Mouse (Mus musculus): ENCODE results near the gene Stag1. TPM values are rescaled to one million over a fixed set of nuclear protein-coding genes. Genes with fewer than 3 reads are reported as not detected.

Gene Stag1
- polyA plus RNA-seq, 1 experiment from 2014 or later, result 16.8 TPM

GRCm38 (mm10) chr9:100869635-100870034 lies 272.0 kb downstream of the Stag1 start:
- Histone ChIP-seq H3K36me3 (replicated peaks) (0 out of 2 replicates have a peak, but pooled peaks cover 5% of the 10 kb centered on the region), H3K4me2 (no peak overlapping the region), H3K27me3 (no peaks in the 10 kb centered on the region), H3K27ac (replicated peaks) (no peak overlapping the region), H3K9me3 (replicated peaks) (no peaks in the 10 kb centered on the region), H3K9ac (no peak overlapping the region), H3K4me3 (replicated peaks) (no peak overlapping the region), H3K4me1 (replicated peaks) (no peaks in the 10 kb centered on the region)
- no peak for ATAC-seq (ENCODE audit: insufficient read depth)

GRCm38 (mm10) chr9:100896111-100896510 lies 298.5 kb downstream of the Stag1 start:
- H3K4me2 ChIP-seq, result no peak overlapping the region
- no peaks in the 10 kb centered on the region for H3K9me3 ChIP-seq (replicated peaks)
- no peak overlapping the region for H3K4me3 ChIP-seq (replicated peaks)
- no peak overlapping the region for H3K27ac ChIP-seq (replicated peaks)
- WGBS (ENCODE audit: insufficient replicate concordance), result 95% methylated on average over 1 of the region's 1 CpGs
- no peak overlapping the region for H3K9ac ChIP-seq
- ATAC-seq (ENCODE audit: insufficient read depth), result no peak
- no peaks in the 10 kb centered on the region for H3K27me3 ChIP-seq
- H3K36me3 ChIP-seq (replicated peaks), result peaks cover 12% of the 10 kb centered on the region
- no peaks in the 10 kb centered on the region for H3K4me1 ChIP-seq (replicated peaks)

DNA sequence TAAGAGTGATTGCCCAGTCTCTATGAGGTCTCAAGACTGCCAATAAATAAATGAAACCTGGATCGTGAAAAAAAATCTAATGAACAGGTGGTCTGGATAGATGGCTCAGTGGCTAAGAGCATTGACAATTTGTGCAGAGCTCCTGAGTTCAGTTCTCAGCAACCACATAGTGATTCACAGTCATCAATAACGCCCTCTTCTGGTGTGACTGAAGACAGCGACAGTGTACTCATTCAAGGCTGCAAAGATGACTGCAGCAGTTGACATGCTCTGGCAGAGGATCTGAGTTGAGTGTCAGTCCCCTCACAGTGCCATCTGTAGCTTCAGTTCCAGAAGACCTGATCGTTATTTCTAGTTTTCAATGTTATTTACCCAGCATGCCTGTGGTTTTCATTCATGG lies 300.4 kb downstream of the Stag1 start:
- Histone ChIP-seq H3K27me3 (no peaks in the 10 kb centered on the region), H3K4me2 (no peak overlapping the region), H3K36me3 (replicated peaks) (peaks cover 12% of the 10 kb centered on the region), H3K4me3 (replicated peaks) (no peak overlapping the region), H3K9me3 (replicated peaks) (no peaks in the 10 kb centered on the region), H3K4me1 (replicated peaks) (no peaks in the 10 kb centered on the region), H3K27ac (replicated peaks) (no peak overlapping the region), H3K9ac (no peak overlapping the region)
- WGBS (ENCODE audit: insufficient replicate concordance), result 85% methylated on average over 4 of the region's 4 CpGs
- no peak for ATAC-seq (ENCODE audit: insufficient read depth)

DNA sequence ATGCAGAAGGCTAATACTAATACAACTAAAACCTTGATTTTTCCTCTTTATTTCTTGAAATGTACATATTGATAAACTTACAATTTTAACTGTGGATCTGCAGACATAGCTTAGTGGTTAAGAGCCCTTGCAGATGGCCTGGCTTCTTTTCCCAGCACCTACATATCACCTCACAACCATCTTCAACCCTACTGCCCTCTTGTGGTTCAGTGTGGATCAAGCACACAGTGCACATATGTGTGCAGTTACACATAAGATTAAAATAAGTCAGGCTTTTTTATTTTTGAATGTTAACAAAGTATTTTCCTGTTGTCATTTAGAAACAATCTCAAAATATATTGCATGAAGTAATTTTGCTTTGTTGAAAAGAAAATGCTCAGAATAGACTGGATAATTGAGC lies 312.8 kb downstream of the Stag1 start:
- no peak for ATAC-seq (ENCODE audit: insufficient read depth)
- Histone ChIP-seq H3K4me3 (replicated peaks) (no peak overlapping the region), H3K27ac (replicated peaks) (no peak overlapping the region), H3K4me2 (no peak overlapping the region), H3K27me3 (no peaks in the 10 kb centered on the region), H3K9me3 (replicated peaks) (no peaks in the 10 kb centered on the region), H3K9ac (no peak overlapping the region), H3K36me3 (replicated peaks) (peaks cover 9% of the 10 kb centered on the region), H3K4me1 (replicated peaks) (no peaks in the 10 kb centered on the region)

DNA sequence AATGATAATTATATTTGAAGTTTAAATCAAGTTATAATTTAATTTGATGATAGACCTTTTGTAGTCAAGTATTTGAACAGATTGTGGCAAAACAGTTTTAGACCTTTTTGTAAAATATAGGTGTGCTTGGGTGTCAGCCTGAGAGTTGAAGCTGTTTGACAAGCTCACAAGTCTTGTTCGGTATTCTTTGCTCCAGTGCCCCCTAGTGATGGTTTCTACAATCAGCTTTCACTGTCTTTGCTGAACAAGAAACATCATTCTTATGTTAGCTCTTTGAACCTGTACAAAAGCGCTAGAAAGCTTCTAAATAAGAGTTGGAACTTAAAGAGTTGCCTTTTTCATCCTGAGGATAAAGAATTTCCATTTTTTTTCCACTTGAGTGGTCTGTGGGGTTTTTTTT lies 319.5 kb downstream of the Stag1 start:
- WGBS (ENCODE audit: insufficient replicate concordance), result 49% methylated on average over 2 of the region's 2 CpGs
- H3K27me3 ChIP-seq, result no peaks in the 10 kb centered on the region
- no peaks in the 10 kb centered on the region; the same call in 1 of the 2 replicates for H3K36me3 ChIP-seq (replicated peaks)
- H3K27ac ChIP-seq (replicated peaks), result no peak overlapping the region
- H3K4me2 ChIP-seq, result no peak overlapping the region
- H3K4me3 ChIP-seq (replicated peaks), result no peak overlapping the region
- H3K9ac ChIP-seq, result no peak overlapping the region
- H3K9me3 ChIP-seq (replicated peaks), result no peaks in the 10 kb centered on the region
- ATAC-seq (ENCODE audit: insufficient read depth), result no peak
- H3K4me1 ChIP-seq (replicated peaks), result no peaks in the 10 kb centered on the region

DNA sequence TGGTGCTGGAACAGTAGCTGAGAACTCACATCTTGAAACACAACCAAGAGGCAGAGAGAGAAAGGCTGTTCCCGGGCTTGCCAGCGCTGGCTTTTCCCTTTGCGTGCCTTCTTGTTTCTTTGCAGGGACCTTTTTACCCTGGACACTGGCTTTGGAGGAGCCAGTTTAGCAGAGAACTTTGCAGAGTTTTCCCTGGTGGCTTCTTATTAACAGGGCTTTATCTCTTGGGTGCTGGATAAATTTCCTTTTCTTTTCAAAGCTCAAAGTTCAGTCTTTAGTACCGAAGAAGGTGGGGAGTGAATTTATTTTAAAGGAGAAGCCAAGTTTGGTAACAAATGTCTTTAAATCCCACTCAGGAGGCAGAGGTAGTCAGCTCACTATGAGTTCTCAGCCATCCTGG lies 329.0 kb downstream of the Stag1 start:
- no peaks in the 10 kb centered on the region for H3K9me3 ChIP-seq (replicated peaks)
- ATAC-seq (ENCODE audit: insufficient read depth), result no peak
- no peaks in the 10 kb centered on the region for H3K27me3 ChIP-seq
- H3K9ac ChIP-seq, result no peak overlapping the region
- peaks cover 33% of the 10 kb centered on the region for H3K36me3 ChIP-seq (replicated peaks)
- no peak overlapping the region for H3K4me3 ChIP-seq (replicated peaks)
- no peak overlapping the region for H3K4me2 ChIP-seq
- no peak overlapping the region for H3K27ac ChIP-seq (replicated peaks)
- WGBS (ENCODE audit: insufficient replicate concordance), result 88% methylated on average over 4 of the region's 4 CpGs
- H3K4me1 ChIP-seq (replicated peaks), result no peaks in the 10 kb centered on the region

DNA sequence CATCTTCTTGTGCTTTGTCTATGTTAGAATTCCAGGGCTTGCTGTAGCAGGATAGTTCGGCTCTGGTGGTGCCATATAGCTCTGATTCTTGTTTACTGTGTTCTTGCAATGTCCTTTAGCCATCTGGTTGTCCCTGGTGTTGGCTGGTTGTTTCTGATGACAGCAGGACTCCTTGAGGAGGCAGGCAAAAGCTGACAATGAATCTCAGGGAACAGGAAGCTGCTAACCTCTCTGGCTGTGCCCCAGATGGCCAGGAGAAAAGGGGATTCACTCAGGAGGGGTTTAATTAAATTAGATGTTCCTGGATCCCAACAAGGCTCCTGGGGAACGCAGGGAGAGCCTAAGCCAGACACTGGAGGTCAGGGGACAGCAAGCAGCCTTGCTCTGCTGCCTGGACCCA lies 344.4 kb downstream of the Stag1 start:
- WGBS (ENCODE audit: insufficient replicate concordance), result 75% methylated on average over 2 of the region's 2 CpGs
- no peak overlapping the region for H3K27ac ChIP-seq (replicated peaks)
- no peaks in the 10 kb centered on the region for H3K9me3 ChIP-seq (replicated peaks)
- H3K27me3 ChIP-seq, result no peaks in the 10 kb centered on the region
- no peak overlapping the region for H3K4me3 ChIP-seq (replicated peaks)
- no peak overlapping the region for H3K4me2 ChIP-seq
- no peak for ATAC-seq (ENCODE audit: insufficient read depth)
- H3K36me3 ChIP-seq (replicated peaks), result peaks cover 11% of the 10 kb centered on the region
- H3K4me1 ChIP-seq (replicated peaks), result no peaks in the 10 kb centered on the region
- no peak overlapping the region for H3K9ac ChIP-seq

- no peak for ATAC-seq (ENCODE audit: insufficient read depth)
- WGBS (ENCODE audit: insufficient replicate concordance), result 60% methylated on average over 5 of the region's 5 CpGs
- Histone ChIP-seq H3K36me3 (replicated peaks) (peaks cover 26% of the 10 kb centered on the region), H3K9ac (no peak overlapping the region), H3K9me3 (replicated peaks) (no peaks in the 10 kb centered on the region), H3K27ac (replicated peaks) (no peak overlapping the region), H3K4me1 (replicated peaks) (no peaks in the 10 kb centered on the region), H3K27me3 (no peaks in the 10 kb centered on the region), H3K4me3 (replicated peaks) (no peak overlapping the region), H3K4me2 (no peak overlapping the region)
Measured at GRCm38 (mm10) chr9:100944677-100945365, 347.2 kb downstream of the Stag1 start.

DNA sequence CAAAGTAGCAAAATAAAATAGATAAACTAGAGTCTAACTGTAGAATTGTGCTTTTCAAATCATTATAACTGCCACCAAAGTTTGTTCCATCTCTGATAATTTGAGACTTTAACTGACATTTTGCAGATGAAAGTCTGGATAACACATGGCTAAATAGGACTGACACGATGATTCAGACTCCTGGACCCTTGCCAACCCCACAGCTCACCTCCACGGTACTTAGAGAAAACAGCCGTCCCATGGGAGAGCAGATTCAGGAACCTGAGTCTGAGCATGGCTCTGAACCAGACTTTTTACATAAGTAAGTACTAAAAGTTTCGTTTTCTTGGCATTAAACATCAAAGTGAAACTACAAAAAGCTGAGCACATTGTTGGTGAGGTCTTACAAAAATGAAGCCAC lies 353.9 kb downstream of the Stag1 start:
- Histone ChIP-seq H3K4me3 (replicated peaks) (no peak overlapping the region), H3K4me1 (replicated peaks) (no peaks in the 10 kb centered on the region), H3K27ac (replicated peaks) (no peak overlapping the region), H3K9me3 (replicated peaks) (no peaks in the 10 kb centered on the region), H3K36me3 (replicated peaks) (peaks cover 54% of the 10 kb centered on the region), H3K4me2 (no peak overlapping the region), H3K9ac (no peak overlapping the region), H3K27me3 (no peaks in the 10 kb centered on the region)
- ATAC-seq (ENCODE audit: insufficient read depth), result no peak
- WGBS (ENCODE audit: insufficient replicate concordance), result 48% methylated on average over 4 of the region's 4 CpGs

DNA sequence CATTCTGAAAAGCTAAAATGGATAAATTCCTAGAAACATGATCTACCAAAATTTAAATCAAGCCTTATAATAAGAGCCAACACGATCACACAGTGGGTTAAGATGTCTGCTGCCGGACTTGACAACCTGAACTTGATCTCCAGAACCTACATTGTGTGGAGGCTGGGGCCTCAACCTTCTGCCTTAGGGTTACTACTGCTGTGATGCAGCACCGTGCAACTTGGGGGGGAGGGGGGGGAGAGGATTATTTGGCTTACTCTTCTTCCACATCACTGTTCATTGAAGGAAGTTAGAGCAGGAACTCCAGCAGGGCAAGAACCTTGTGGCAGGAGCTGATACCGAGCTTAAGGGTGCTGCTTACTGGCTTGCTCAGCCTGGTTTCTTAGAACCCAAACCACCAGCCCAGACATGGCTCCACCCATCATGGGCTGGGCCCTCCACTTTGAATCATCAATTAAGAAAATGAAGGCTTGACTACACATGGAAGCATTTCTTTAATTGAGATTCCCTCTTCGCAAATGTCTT lies 365.4 kb downstream of the Stag1 start:
- Histone ChIP-seq H3K9ac (no peak overlapping the region), H3K27ac (replicated peaks) (no peak overlapping the region), H3K36me3 (replicated peaks) (0 out of 2 replicates have a peak, but pooled peaks cover 4% of the 10 kb centered on the region), H3K4me1 (replicated peaks) (peaks cover 12% of the 10 kb centered on the region), H3K4me3 (replicated peaks) (no peak overlapping the region), H3K27me3 (no peaks in the 10 kb centered on the region), H3K4me2 (no peak overlapping the region), H3K9me3 (replicated peaks) (no peaks in the 10 kb centered on the region)
- WGBS (ENCODE audit: insufficient replicate concordance), result 43% methylated on average over 5 of the region's 5 CpGs
- ATAC-seq (ENCODE audit: insufficient read depth), result peak; percentile 81

DNA sequence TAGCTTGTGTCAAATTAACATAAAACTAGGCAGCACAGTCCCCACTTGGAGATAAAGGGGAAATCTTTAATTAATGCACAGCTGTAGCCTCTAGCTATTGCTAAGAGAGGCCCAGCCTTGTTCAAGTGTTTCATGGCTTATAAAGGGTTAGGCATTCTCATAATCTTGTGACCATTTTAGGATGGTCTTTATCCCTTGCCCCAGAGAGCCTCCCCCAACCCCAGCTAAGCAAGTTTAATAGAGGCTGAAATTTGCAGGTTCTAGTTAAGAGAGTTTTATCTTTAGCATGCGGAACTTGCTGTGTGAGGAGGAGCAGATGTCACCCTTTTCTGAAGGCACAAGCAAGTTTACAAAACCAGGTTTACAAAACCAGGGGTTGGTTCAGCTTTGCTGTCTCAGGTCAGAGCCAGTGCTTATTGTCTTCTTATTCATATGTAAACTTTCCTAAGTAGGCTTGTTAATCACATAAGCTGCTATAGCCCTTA lies 365.9 kb downstream of the Stag1 start:
- WGBS (ENCODE audit: insufficient replicate concordance), result 54% methylated on average over 1 of the region's 1 CpGs
- 0 out of 2 replicates have a peak overlapping the region, but pooled peaks have one; percentile 11 for H3K27ac ChIP-seq (replicated peaks)
- H3K36me3 ChIP-seq (replicated peaks), result 0 out of 2 replicates have a peak, but pooled peaks cover 3% of the 10 kb centered on the region
- no peak overlapping the region for H3K4me3 ChIP-seq (replicated peaks)
- no peaks in the 10 kb centered on the region for H3K9me3 ChIP-seq (replicated peaks)
- H3K4me2 ChIP-seq, result no peak overlapping the region
- ATAC-seq (ENCODE audit: insufficient read depth), result no peak
- peaks cover 12% of the 10 kb centered on the region for H3K4me1 ChIP-seq (replicated peaks)
- H3K9ac ChIP-seq, result no peak overlapping the region
- no peaks in the 10 kb centered on the region for H3K27me3 ChIP-seq

DNA sequence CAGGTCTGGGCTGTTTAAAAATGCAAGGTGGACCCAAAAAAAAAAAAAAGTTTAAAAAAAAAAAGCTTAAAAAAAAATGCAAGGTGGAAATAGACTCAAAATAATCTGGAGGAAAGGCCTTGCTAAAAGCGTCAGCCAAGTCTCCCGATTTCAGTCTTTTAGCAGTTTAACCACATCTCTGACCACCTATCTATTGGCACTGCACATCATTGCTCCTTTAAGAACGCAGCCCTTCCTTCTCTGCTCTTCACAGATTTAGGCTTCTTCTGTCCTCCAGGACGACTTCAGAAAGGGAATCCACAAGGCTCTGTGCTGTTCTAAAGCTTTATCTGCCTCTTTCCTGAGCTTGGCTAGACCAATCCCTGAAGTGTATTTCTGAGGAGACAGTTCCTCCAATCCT lies 366.5 kb downstream of the Stag1 start:
- Histone ChIP-seq H3K9ac (no peak overlapping the region), H3K36me3 (replicated peaks) (no peaks in the 10 kb centered on the region), H3K27me3 (no peaks in the 10 kb centered on the region), H3K4me3 (replicated peaks) (no peak overlapping the region), H3K9me3 (replicated peaks) (no peaks in the 10 kb centered on the region), H3K27ac (replicated peaks) (no peak overlapping the region), H3K4me1 (replicated peaks) (peaks cover 12% of the 10 kb centered on the region), H3K4me2 (no peak overlapping the region)
- no peak for ATAC-seq (ENCODE audit: insufficient read depth)
- 55% methylated on average over 4 of the region's 4 CpGs for WGBS (ENCODE audit: insufficient replicate concordance)
